Mouse (Mus musculus): Measurements from ENCODE around the gene Nat8l.

Nat8l gene

DNA sequence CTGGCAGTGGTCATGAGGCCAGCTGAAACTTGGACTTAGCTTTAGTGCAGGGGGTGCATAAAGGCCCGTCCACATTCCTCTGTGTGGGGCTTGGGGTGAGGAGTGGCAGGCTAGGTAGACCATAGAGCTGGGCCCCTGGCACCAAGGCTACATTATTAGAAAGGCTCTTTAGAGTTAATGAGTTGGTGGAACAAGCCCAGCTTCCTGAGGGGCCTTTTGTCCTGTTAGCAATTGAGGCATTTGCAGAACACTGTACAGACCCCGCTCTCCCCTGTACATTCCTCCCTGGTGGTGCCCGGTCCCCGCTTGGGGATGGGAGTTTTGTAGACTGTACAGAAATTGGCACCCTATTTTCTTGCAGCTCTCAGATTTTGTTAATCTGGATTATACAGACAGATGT lies 6.9 kb downstream of the Nat8l start:
- no peak for DNase-seq (ENCODE audit: low read depth, low spot score)

DNA sequence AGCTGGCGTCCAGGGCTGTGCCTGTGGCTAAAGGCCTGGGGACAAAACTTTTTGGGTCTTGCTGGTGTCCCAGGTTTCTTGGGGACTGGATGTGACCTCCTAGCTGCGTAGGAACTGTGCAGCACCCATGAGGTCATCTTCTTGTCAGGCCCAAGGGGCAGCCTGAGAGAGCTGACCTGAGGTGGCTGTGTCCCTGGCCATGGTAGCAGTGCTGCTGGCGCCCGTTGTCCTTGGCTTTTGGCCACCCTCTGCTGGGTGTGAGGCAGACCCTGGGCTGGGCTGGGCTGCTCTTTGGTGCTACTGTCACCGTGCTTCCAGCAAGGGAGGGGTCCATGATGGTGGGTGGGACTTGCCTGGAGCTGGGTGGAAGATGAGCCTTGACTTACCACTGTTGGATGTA lies 8.8 kb downstream of the Nat8l start:
- DNase-seq (ENCODE audit: low read depth, low spot score) = no peak

DNA sequence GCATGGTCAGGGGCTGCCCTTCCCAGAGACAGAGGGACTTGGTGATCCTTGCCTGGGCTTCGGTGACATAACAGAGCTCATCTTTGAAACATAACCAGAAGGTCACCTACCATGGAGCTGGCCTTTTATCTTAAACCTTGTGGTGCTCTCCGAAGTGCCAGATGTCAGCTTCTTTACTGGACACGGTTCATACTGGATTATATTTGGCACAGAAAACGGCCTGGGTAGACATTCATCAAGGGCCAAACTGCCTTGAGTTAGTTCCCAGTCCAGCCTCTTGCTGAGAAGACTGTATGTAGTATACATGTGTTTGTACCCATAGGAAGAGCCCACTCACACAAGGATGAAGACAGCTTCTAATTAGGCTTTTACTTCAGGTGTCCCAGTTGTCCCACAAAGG lies 11.0 kb downstream of the Nat8l start:
- DNase-seq (ENCODE audit: low read depth, low spot score) = no peak

DNA sequence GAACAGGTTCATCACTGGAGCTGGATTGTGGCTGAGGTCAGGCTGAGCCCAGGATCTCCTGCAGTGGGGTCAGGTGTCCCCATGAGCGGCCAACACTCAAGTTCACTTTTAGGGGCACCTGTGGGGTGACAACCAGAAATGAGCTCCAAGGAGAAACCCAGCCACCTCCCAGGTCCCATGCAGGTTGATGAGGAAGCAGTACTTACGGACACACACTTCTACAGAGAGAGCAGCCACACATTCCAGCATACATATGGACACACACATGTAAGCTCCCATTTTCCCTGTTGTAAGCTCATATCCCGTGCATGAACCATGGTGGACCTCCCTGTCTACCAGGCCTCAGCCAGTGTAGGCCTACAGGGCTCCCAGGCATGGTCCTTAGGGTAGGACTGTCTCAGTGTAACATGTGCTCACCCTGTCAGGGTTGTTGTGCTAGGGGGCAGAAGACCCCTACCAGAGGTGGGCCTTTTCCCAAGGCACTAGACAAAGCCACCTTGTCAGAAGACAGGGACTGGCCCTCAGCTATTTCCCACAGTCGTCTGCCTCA lies 11.7 kb downstream of the Nat8l start:
- no peak for DNase-seq (ENCODE audit: low read depth, low spot score)

DNA sequence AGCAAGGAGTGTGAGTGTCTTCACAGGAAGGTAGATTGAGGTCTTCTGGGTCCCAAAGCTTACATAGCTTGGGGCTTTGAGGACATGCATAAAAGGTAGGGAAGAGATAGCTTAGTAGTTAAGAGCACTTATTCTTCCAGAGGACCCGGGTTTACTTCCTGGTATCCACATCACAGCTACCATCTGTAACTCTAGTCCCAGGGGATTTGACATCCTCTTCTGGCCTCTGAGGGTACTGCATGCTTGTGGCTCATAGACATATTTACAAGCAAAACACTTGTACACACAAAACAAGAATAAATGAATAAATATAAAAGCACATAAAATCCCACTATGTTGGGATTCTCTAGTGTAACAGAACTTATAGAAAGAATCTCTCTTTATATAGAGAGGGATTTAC lies 18.9 kb downstream of the Nat8l start:
- DNase-seq (ENCODE audit: low read depth, low spot score) = no peak

DNA sequence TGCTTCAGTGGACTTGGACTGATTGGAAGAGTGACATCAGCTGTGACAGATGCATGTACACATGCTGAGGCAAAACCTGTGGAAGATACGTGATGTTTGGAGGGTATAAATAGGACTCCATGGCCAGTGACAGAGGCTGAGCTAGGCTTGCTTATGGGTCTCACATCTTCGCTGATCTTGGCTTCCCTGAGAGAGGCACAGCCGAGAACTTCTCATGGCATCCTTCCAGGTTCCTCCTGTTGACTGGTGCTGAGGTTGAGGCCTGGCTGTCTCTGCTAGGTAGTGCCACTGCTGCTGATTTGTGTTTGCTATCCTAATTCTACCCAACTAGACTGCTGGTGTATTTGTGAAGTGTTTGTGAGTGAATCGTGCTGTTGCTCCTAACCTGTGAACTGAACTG lies 23.2 kb downstream of the Nat8l start:
- no peak for DNase-seq (ENCODE audit: low read depth, low spot score)

DNA sequence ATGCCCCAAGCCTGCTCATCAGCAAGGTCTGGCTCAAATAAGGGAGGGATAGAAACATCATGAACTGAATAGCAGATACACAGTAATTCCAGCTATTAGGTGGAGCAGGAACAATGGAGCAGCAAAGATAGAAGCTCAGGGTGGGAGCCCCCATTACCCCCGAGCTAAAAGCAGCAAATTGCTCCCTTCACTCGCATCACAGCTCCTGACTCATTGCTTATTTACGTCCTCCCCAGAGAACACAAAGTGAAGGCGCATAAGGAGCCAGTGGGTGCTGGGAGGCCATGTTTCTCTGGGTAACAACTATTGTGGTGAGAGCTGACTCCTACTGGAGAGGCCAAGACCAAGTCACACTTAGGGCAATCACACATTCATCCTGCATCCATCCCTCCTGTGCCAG lies 34.3 kb downstream of the Nat8l start:
- no peak for DNase-seq (ENCODE audit: low read depth, low spot score)

DNA sequence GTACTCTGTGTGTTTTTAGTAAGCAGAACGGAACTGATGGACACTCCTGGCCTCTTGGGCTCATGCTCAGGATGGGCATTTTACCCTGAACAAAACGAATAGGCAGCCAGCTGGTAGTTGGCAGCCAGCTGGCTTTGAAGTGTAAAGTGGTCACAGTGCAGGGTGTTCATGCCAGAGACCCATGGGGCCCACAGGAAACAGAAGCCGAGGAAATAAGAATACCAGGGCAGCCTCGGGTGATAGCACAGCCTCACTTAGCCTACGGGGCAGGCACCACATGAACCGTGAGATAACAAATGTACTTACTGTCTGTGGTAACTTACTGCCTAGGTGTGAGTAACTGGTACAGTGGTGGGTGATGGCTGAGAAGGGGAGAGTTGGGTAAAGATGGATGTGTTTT lies 35.2 kb downstream of the Nat8l start:
- no peak for DNase-seq (ENCODE audit: low read depth, low spot score)

DNA sequence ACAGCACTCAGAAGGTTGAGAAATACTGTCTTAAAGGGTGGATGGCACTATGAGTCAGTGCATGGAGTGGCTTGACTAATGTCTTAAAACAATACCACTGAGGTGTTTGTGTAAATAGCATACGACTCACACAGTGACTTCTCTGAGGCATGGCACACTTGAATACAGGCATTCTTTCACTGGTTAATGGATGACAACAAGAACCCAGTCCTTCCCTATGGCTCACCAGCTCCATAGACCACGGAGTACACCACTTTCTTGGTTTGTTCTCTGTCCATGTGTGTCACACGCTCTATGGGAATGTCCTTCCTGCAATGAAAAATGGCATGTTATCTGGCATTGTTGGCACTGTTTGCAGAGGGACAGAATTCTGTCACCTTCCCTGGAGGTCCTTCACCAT lies 36.7 kb downstream of the Nat8l start:
- no peak for DNase-seq (ENCODE audit: low read depth, low spot score)
